Mouse (Mus musculus) cerebellum, adult 2 months (tissue): ENCODE results near the gene Vsnl1.

Experiments used
- CTCF ChIP-seq: fragments of 200-500 bp; IDR thresholded peaks from 2 replicates; pipeline ENCODE4 v1.5.1; 2011; ENCODE audit warnings: low read depth, mild to moderate bottlenecking, control low read depth, low read length, moderate library complexity, borderline replicate concordance; ENCODE audit not compliant: insufficient read depth
- POLR2A ChIP-seq: fragments of 200-500 bp; IDR thresholded peaks from 2 replicates; pipeline ENCODE4 v1.6.1; 2011; ENCODE audit warnings: low read length, control low read depth, borderline replicate concordance; ENCODE audit not compliant: insufficient read depth

- TF ChIP-seq POLR2A, result no peak
- no peak for TF ChIP-seq CTCF
Measured at GRCm38 (mm10) chr12:11349870-11350269, 86.5 kb downstream of the Vsnl1 start.
